In genomic region chr6:51880778-51881177, GRCm38 (mm10) we compare ENCODE assay signal across 11 mouse cellular contexts.
A peak's percentile ranks its signal among the peaks of the same experiment; 100 is the strongest.
DNase-seq lines count a peak whose midpoint lies in the region; ATAC-seq lines count a peak whose summit lies in the region.
"Had no signal": no experiment of that assay in that cellular context is flagged by ENCODE, and none has a peak within 500 bp of the region (broad histone marks: within the 10 kb centered on the region; RNA-seq: fewer than 3 reads in every experiment).

No protein-coding gene starts in this region.

- ATAC-seq in heart, embryonic 13.5 days (ENCODE audit: extremely low read depth, insufficient number of reproducible peaks, low FRiP score, low TSS enrichment): no peak
- ATAC-seq in embryonic facial prominence, embryonic 13.5 days (ENCODE audit: insufficient number of reproducible peaks, insufficient read depth, low FRiP score, low TSS enrichment, low read depth): no peak
- peak; percentile 48; the same call in 1 of the 2 replicates for ATAC-seq in megakaryocyte-erythroid progenitor cell, adult 5-6 weeks (replicated peaks; ENCODE audit: low FRiP score, low TSS enrichment, poor library complexity, severe bottlenecking)

- H3K36me3 ChIP-seq in heart, embryonic 13.5 days: no peaks in the 10 kb centered on the region
- no peaks in the 10 kb centered on the region for H3K36me3 ChIP-seq in embryonic facial prominence, embryonic 13.5 days
- H3K36me3 ChIP-seq in limb, embryonic 10.5 days: no peaks in the 10 kb centered on the region

- no peak for DNase-seq in heart, adult 8-10 months (ENCODE audit: low spot score)
- DNase-seq in limb, embryonic 10.5 days (ENCODE audit: low spot score): no peak
- no peak for DNase-seq in cerebellum, postnatal 4 days (ENCODE audit: low spot score in 2 of 2)
- no peak for DNase-seq in ovary, postnatal 14 days (ENCODE audit: low spot score)
- no peak for DNase-seq in layer of hippocampus, postnatal 36 days
- DNase-seq: cerebellum, postnatal 36 days; gastrocnemius, postnatal 25 days had no signal

- peak overlapping the region; percentile 89 for H3K27ac ChIP-seq in heart, embryonic 13.5 days (replicated peaks)
- peak overlapping the region; percentile 16; the same call in 1 of the 2 replicates for H3K27ac ChIP-seq in embryonic facial prominence, embryonic 13.5 days
- peak overlapping the region; percentile 66 for H3K27ac ChIP-seq in limb, embryonic 10.5 days

- H3K9ac ChIP-seq in heart, embryonic 13.5 days: 0 out of 2 replicates have a peak overlapping the region, but pooled peaks have one; percentile 10
- H3K9ac ChIP-seq in embryonic facial prominence, embryonic 13.5 days: no peak overlapping the region; the same call in 1 of the 2 replicates

- H3K4me2 ChIP-seq in heart, embryonic 13.5 days: peak overlapping the region; percentile 31
- H3K4me2 ChIP-seq in embryonic facial prominence, embryonic 13.5 days: no peak overlapping the region

- H3K4me3 ChIP-seq in heart, embryonic 13.5 days: no peak overlapping the region
- no peak overlapping the region for H3K4me3 ChIP-seq in embryonic facial prominence, embryonic 13.5 days
- no peak overlapping the region for H3K4me3 ChIP-seq in limb, embryonic 10.5 days

- H3K4me1 ChIP-seq in heart, embryonic 13.5 days: peaks cover 38% of the 10 kb centered on the region
- H3K4me1 ChIP-seq in embryonic facial prominence, embryonic 13.5 days: peaks cover 16% of the 10 kb centered on the region
- peaks cover 38% of the 10 kb centered on the region for H3K4me1 ChIP-seq in limb, embryonic 10.5 days

- 45% methylated on average over 6 of the region's 6 CpGs for WGBS in heart, embryonic 13.5 days
- 61% methylated on average over 6 of the region's 6 CpGs for WGBS in embryonic facial prominence, embryonic 13.5 days
- 52% methylated on average over 6 of the region's 6 CpGs for WGBS in limb, embryonic 10.5 days

- no peaks in the 10 kb centered on the region for H3K9me3 ChIP-seq in heart, embryonic 13.5 days
- H3K9me3 ChIP-seq in embryonic facial prominence, embryonic 13.5 days: no peaks in the 10 kb centered on the region
- H3K9me3 ChIP-seq in limb, embryonic 10.5 days (replicated peaks): no peaks in the 10 kb centered on the region
- H3K9me3 ChIP-seq: G1E had no signal

- H3K27me3 ChIP-seq in heart, embryonic 13.5 days (replicated peaks): no peaks in the 10 kb centered on the region
- H3K27me3 ChIP-seq in embryonic facial prominence, embryonic 13.5 days: peaks cover 11% of the 10 kb centered on the region; the same call in 1 of the 2 replicates
- H3K27me3 ChIP-seq in limb, embryonic 10.5 days (ENCODE audit: low read depth, poor library complexity, severe bottlenecking): peaks cover 19% of the 10 kb centered on the region; the same call in 1 of the 2 replicates

Comparison
In these comparisons a context has a peak if more than half of its experiments do, and no peak if none do; other contexts are left out.
1. H3K27ac ChIP-seq: peak in every context shown above with its lines; median percentile 89 in heart, embryonic 13.5 days; 66 in limb, embryonic 10.5 days; 16 in embryonic facial prominence, embryonic 13.5 days.